Mouse (Mus musculus) neural tube, embryonic 11.5 days (tissue): Measurements from ENCODE around the gene Gm11077. TPM values are rescaled to one million over a fixed set of nuclear protein-coding genes. Genes with fewer than 3 reads are reported as not detected.

Experiments used
- ATAC-seq: fragments of 200-750 bp; cut with Nextera tagmentation; 2 replicates; pipeline ENCODE4 v1.8.0; 2017; ENCODE audit warnings: moderate number of reproducible peaks, mild to moderate bottlenecking, moderate TSS enrichment, moderate library complexity; ENCODE audit not compliant: insufficient read depth, low FRiP score, low TSS enrichment
- DNase-seq: peaks from one replicate; pipeline ENCODE4 v3.0.0-alpha.2; 2015; ENCODE audit warnings: low spot score
- H3K27ac ChIP-seq: fragments of 300-500 bp; sonication (generic); 2 replicates; pipeline ENCODE4 v1.5.1; 2014; ENCODE audit warnings: low read depth, mild to moderate bottlenecking, low read length
- H3K27me3 ChIP-seq: fragments of 300-500 bp; sonication (generic); 2 replicates; pipeline ENCODE4 v1.6.1; 2014; ENCODE audit warnings: mild to moderate bottlenecking, low read length, mixed read lengths; ENCODE audit not compliant: control insufficient read depth, insufficient read depth
- H3K36me3 ChIP-seq: fragments of 300-500 bp; sonication (generic); 2 replicates; pipeline ENCODE4 v1.6.1; 2014; ENCODE audit warnings: mild to moderate bottlenecking, low read length, moderate library complexity, mixed read lengths; ENCODE audit not compliant: control insufficient read depth, insufficient read depth
- H3K4me1 ChIP-seq: fragments of 300-500 bp; sonication (generic); 2 replicates; pipeline ENCODE4 v1.6.1; 2014; ENCODE audit warnings: low read length, mixed read lengths; ENCODE audit not compliant: control insufficient read depth, insufficient read depth
- H3K4me2 ChIP-seq: fragments of 300-500 bp; sonication (generic); 2 replicates; pipeline ENCODE4 v1.6.1; 2014; ENCODE audit warnings: low read depth, mild to moderate bottlenecking, moderate library complexity
- H3K4me3 ChIP-seq: fragments of 300-500 bp; sonication (generic); 2 replicates; pipeline ENCODE4 v1.5.1; 2014; ENCODE audit warnings: low read depth, low read length
- H3K9ac ChIP-seq: fragments of 300-500 bp; sonication (generic); 2 replicates; pipeline ENCODE4 v1.6.1; 2014; ENCODE audit warnings: mild to moderate bottlenecking, low read length
- H3K9me3 ChIP-seq: fragments of 300-500 bp; sonication (generic); 2 replicates; pipeline ENCODE4 v1.6.1; 2016; ENCODE audit warnings: low read length; ENCODE audit not compliant: control insufficient read depth
- WGBS: fragments of 180-500 bp; shearing (Covaris S2); extraction: QIAGEN DNeasy Blood & Tissue Kit; methylation state at CpG from one replicate; pipeline ENCODE4 v1.1.7; 2014; 5-methylcytosine and 5-hydroxymethylcytosine counted together
- polyA plus RNA-seq: library from polyadenylated mRNA; unstranded; fragments of >200 nt; fragmentation: Nextera tagmentation; extraction: Ambion mirVana; gene quantifications from 2 replicates; pipeline ENCODE4 v1.2.1, GENCODE M21; 2014

Gm11077 gene
- polyA plus RNA-seq, 1 experiment from 2014 or later, result not detected

DNA sequence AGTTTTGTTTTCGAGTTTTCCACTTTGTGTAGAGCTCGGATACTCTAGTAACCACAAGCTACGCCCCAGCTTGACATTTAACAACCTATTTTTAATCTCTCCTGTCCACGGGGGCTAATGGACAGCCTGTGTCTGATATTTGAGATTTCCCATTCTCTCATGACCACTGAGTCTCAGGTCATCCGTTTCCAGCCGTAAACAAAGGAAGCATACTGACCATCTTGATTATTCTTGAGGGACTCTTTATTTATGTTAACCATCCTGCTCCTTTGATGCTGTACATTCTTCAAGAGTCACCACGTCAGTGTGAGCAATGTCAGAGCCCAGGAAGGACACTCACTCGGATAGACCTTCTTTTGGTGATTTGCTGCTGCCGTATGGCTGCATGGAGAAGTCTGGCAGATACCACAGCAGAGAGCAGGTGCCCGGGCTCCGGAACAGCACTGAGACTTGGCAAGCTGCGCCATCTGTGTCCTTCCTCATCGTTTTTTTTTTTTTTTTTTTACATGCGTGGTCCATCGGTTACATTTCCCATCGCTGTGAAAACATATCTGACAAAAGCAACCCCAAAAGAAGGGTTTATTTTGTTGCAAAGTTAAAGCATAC lies 70.5 kb downstream of the Gm11077 start:
- H3K36me3 ChIP-seq, result no peaks in the 10 kb centered on the region
- DNase-seq (no peak), ATAC-seq (no peak)
- H3K4me2 ChIP-seq, result no peak overlapping the region
- H3K9ac ChIP-seq, result no peak overlapping the region
- H3K4me1 ChIP-seq, result no peaks in the 10 kb centered on the region
- 86% methylated on average over 16 of the region's 16 CpGs for WGBS
- H3K9me3 ChIP-seq, result no peaks in the 10 kb centered on the region
- no peaks in the 10 kb centered on the region for H3K27me3 ChIP-seq
- H3K27ac ChIP-seq, result no peak overlapping the region
- H3K4me3 ChIP-seq, result no peak overlapping the region

DNA sequence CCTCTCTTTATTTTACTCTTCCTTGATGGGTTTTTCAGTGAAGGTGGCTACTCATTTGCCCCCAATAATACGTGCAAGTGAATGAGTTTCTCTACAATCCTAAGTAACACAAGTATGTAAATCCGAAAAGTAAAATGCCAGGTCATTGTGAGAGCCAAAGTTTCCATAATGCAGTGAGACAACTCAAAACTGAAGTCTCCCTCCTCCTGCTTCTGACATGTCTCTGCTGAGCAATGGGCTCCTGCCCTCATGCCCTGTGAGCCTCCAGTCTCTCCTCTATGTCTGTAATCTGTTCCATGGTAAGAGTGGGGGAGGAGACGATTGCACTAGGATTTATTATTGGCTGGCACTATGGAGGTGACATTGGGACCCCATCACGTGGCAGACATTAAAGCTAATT lies 71.5 kb downstream of the Gm11077 start:
- Histone ChIP-seq H3K27ac (no peak overlapping the region), H3K36me3 (no peaks in the 10 kb centered on the region), H3K4me2 (no peak overlapping the region), H3K9ac (no peak overlapping the region), H3K4me3 (no peak overlapping the region), H3K9me3 (no peaks in the 10 kb centered on the region), H3K4me1 (no peaks in the 10 kb centered on the region), H3K27me3 (no peaks in the 10 kb centered on the region)
- ATAC-seq (no peak), DNase-seq (no peak)
- 90% methylated on average over 4 of the region's 4 CpGs for WGBS

Other genes with a start within 250 kb of the Gm11077 start
- 11.2 and 11.8 TPM in 2 replicates for gene Aebp2, start 106.6 kb upstream of the Gm11077 start, polyA plus RNA-seq